Mouse (Mus musculus): ENCODE measurements around the gene Olfr1202.

DNA sequence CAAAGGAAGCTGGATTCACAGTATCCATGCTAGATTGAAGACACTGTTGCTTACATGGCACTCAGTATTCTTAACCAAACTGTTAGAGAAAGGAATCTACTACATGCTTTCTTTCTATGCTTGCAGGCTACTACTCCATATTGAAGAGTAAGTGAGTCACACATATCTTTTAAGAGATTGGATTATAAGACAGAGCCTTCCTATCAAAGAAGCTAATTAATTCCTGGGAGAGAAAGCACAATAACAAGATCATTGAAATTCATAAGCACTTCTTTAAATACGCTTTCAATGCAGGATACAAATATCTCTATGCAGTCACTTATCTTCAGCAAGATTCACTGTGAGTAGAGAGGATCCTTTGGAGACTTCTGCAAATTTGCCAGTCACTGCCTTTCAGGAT lies at the start of gene Olfr1202:
- TF ChIP-seq CTCF (IDR thresholded peaks at IDR 0.05; ENCODE audit: low read depth) (no peak), EP300 (optimal IDR thresholded peaks at IDR 0.05) (no peak)
